Mouse (Mus musculus) kidney, embryonic 14.5 days (tissue): ENCODE measurements around the gene Large1. TPM values are rescaled to one million over a fixed set of nuclear protein-coding genes. Genes with fewer than 3 reads are reported as not detected.
"Not testable (repeated sequence)": the region's sequence is repeated elsewhere in the genome, so short reads cannot be mapped to it uniquely, and the experiment has no call there.

Source experiments
- ATAC-seq: fragments of 200-750 bp; cut with Nextera tagmentation; 2 replicates; pipeline ENCODE4 v1.8.0; 2017; ENCODE audit warnings: moderate number of reproducible peaks, mild to moderate bottlenecking, moderate TSS enrichment, moderate library complexity; ENCODE audit not compliant: low FRiP score, low TSS enrichment
- H3K27ac ChIP-seq: fragments of 300-500 bp; sonication (generic); 2 replicates; pipeline ENCODE4 v1.5.1; 2014; ENCODE audit warnings: low read depth, mild to moderate bottlenecking, low read length, moderate library complexity, mixed read lengths
- H3K27me3 ChIP-seq: fragments of 300-500 bp; sonication (generic); 2 replicates; pipeline ENCODE4 v1.6.1; 2014; ENCODE audit warnings: mild to moderate bottlenecking, low read length; ENCODE audit not compliant: control insufficient read depth, insufficient read depth
- H3K36me3 ChIP-seq: fragments of 300-500 bp; sonication (generic); 2 replicates; pipeline ENCODE4 v1.6.1; 2014; ENCODE audit warnings: low read length, mixed read lengths; ENCODE audit not compliant: control insufficient read depth, insufficient read depth
- H3K4me1 ChIP-seq: fragments of 300-500 bp; sonication (generic); 2 replicates; pipeline ENCODE4 v1.6.1; 2014; ENCODE audit warnings: low read length, mixed read lengths; ENCODE audit not compliant: control insufficient read depth, insufficient read depth
- H3K4me2 ChIP-seq: fragments of 300-500 bp; sonication (generic); replicated peaks from 2 replicates; pipeline ENCODE4 v1.6.1; 2014; ENCODE audit warnings: low read depth, mild to moderate bottlenecking, low read length
- H3K4me3 ChIP-seq: fragments of 300-500 bp; sonication (generic); 2 replicates; pipeline ENCODE4 v1.5.1; 2014; ENCODE audit warnings: mild to moderate bottlenecking, low read length
- H3K9ac ChIP-seq: fragments of 300-500 bp; sonication (generic); 2 replicates; pipeline ENCODE4 v1.6.1; 2014; ENCODE audit warnings: low read depth, mild to moderate bottlenecking, low read length, moderate library complexity
- H3K9me3 ChIP-seq: fragments of 300-500 bp; sonication (generic); 2 replicates; pipeline ENCODE4 v1.6.1; 2016; ENCODE audit warnings: low read length; ENCODE audit not compliant: control insufficient read depth
- WGBS: fragments of 180-500 bp; shearing (Covaris S2); extraction: QIAGEN DNeasy Blood & Tissue Kit; methylation state at CpG from one replicate; pipeline ENCODE4 v1.1.7; 2014; 5-methylcytosine and 5-hydroxymethylcytosine counted together
- polyA plus RNA-seq: library from polyadenylated mRNA; unstranded; fragments of >200 nt; fragmentation: Nextera tagmentation; extraction: Ambion mirVana; gene quantifications from 2 replicates; pipeline ENCODE4 v1.2.1, GENCODE M21; 2014

Gene Large1
- polyA plus RNA-seq, 1 experiment from 2014 or later, result 10.4 TPM

DNA sequence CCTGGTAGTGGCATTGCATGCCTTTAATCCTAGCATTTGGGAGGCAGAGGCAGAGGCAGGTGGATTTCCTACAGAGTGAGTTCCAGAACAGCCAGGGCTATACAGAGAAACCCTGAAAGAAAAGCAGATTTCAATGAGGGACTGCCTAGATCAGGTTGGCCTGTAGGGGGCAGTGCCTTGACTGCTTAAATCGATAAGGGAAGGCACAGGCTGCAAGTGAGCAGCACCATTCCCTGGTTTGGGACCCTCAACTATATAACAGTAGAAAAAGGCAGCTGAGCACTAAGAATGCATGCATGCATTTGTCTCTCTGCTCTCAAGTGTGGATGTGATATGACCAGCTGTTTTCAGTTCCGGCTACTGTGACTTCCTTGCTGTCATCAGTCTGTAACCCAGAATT lies 349.5 kb downstream of the Large1 start:
- Histone ChIP-seq H3K9ac (no peak overlapping the region), H3K36me3 (no peaks in the 10 kb centered on the region), H3K27ac (no peak overlapping the region), H3K4me2 (no peak overlapping the region), H3K4me3 (no peak overlapping the region), H3K27me3 (no peaks in the 10 kb centered on the region), H3K9me3 (no peaks in the 10 kb centered on the region), H3K4me1 (no peaks in the 10 kb centered on the region)
- WGBS, result 61% methylated on average over 2 of the region's 2 CpGs
- 0 out of 2 replicates have a peak, but pooled peaks have one; percentile 20 for ATAC-seq

DNA sequence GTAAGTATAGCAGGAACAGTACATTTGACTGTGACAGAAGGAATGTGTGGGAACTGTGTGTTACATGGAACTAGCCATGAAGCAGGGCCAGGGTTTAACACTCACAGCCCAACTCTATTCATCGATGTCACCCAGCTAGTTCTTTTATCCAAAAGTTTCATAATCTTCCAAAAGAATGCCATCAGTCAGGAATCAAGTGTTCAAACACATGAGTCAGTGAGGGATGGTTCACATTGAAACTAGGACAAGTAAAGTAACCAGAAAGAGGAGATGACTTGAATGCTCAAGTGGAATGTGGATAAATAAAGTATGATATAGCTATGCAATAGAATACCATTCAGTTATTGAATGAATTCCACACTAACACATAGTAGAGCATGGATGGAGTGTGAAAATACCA lies 359.5 kb downstream of the Large1 start:
- Histone ChIP-seq H3K9me3 (no peaks in the 10 kb centered on the region), H3K4me2 (no peak overlapping the region), H3K4me3 (no peak overlapping the region), H3K9ac (no peak overlapping the region), H3K27ac (no peak overlapping the region), H3K36me3 (no peaks in the 10 kb centered on the region), H3K4me1 (no peaks in the 10 kb centered on the region), H3K27me3 (no peaks in the 10 kb centered on the region)
- ATAC-seq, result no peak
- WGBS, result 93% methylated on average over 1 of the region's 1 CpGs

DNA sequence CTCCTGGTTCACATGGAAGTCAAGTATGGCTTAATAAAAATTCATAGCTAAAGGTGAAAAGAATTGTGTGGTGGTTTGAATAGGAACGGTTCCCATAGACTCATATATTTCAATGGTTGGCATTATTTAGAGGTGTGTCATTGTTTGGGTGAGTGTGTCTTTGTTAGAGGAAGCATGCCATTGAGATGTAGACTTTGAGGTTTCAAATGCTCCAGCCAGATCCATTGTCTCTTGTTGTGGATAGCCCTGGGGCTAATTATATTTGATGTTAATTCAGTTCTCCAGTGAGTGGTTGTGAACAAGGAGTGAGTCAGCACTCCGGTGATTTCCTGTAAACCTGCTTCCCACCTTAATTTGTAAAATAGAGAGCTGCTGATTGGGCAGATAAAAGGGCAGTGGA lies 362.9 kb downstream of the Large1 start:
- ATAC-seq, result no peak
- Histone ChIP-seq H3K4me1 (no peaks in the 10 kb centered on the region), H3K36me3 (no peaks in the 10 kb centered on the region), H3K9me3 (no peaks in the 10 kb centered on the region), H3K4me3 (no peak overlapping the region), H3K4me2 (no peak overlapping the region), H3K27ac (no peak overlapping the region), H3K9ac (no peak overlapping the region), H3K27me3 (no peaks in the 10 kb centered on the region)
- 78% methylated on average over 2 of the region's 2 CpGs for whole genome bisulfite sequencing

DNA sequence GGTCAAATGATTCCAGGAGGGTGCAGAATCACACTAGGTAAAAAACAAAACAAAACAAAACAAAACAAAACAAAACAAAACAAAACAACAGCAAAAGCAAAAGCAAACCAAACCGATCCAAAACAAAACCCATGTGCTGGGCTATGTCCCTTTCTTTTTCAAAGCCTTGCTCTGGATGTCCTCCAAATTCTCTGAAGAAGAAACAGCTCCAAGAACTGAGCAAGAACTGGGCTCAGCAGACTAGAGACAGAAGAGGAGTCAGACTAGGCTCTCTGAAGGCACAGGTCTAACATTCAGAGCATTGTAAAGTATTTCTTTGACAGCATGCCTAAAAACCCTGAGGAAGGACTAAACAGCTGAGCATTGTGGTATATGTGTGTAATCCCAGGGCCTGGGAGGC lies 370.5 kb downstream of the Large1 start:
- 89% methylated on average over 1 of the region's 1 CpGs for WGBS
- no peak for ATAC-seq
- no peaks in the 10 kb centered on the region for H3K4me1 ChIP-seq
- no peaks in the 10 kb centered on the region for H3K9me3 ChIP-seq
- no peak overlapping the region for H3K9ac ChIP-seq
- no peaks in the 10 kb centered on the region for H3K27me3 ChIP-seq
- no peak overlapping the region for H3K4me3 ChIP-seq
- no peak overlapping the region for H3K4me2 ChIP-seq
- H3K27ac ChIP-seq, result no peak overlapping the region
- no peaks in the 10 kb centered on the region for H3K36me3 ChIP-seq

DNA sequence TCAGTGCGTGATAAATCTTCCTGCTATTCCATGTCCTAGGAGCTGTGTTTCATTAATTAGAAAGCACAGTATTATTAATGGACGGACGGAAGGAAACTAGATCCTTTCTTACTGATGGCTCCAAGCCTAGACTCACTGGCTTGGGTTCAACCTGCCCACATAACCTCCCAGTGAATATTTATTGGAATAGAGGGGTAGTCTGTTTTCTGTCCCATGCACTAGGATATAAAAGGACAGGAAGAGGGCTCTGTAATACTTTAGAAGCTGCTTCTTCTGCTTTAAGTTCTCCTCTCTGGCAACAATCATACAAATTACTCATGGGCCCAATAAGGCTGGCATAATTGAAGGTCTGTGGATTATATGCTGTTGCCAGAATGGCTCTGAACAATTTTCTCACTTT lies 398.3 kb downstream of the Large1 start:
- H3K9ac ChIP-seq, result no peak overlapping the region
- H3K4me1 ChIP-seq, result no peaks in the 10 kb centered on the region
- H3K4me3 ChIP-seq, result no peak overlapping the region
- H3K27me3 ChIP-seq, result no peaks in the 10 kb centered on the region
- 64% methylated on average over 3 of the region's 3 CpGs for WGBS
- no peak for ATAC-seq
- no peak overlapping the region for H3K27ac ChIP-seq
- no peak overlapping the region for H3K4me2 ChIP-seq
- H3K9me3 ChIP-seq, result no peaks in the 10 kb centered on the region
- no peaks in the 10 kb centered on the region for H3K36me3 ChIP-seq

DNA sequence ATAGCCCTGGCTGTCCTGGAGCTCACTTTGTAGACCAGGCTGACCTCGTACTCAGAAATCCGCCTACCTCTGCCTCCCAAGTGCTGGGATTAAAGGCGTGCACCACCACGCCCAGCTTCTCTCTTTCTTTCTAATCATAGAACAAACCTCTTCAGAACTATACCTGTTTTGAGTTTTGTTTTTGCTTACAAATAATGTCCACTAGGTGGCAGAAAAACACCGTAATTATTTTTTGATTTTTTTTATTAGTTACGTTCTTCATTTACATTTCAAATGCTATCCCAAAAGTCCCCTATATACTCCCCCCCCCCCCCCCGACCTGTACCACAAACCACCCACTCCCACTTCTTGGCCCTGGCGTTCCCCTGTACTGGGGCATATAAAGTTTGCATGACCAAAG lies 411.9 kb downstream of the Large1 start:
- 78% methylated on average over 8 of the region's 8 CpGs for WGBS
- not testable (repeated sequence) for H3K27ac ChIP-seq, H3K4me1 ChIP-seq, H3K27me3 ChIP-seq, H3K36me3 ChIP-seq, H3K9me3 ChIP-seq, H3K4me3 ChIP-seq, H3K4me2 ChIP-seq, ATAC-seq, H3K9ac ChIP-seq

DNA sequence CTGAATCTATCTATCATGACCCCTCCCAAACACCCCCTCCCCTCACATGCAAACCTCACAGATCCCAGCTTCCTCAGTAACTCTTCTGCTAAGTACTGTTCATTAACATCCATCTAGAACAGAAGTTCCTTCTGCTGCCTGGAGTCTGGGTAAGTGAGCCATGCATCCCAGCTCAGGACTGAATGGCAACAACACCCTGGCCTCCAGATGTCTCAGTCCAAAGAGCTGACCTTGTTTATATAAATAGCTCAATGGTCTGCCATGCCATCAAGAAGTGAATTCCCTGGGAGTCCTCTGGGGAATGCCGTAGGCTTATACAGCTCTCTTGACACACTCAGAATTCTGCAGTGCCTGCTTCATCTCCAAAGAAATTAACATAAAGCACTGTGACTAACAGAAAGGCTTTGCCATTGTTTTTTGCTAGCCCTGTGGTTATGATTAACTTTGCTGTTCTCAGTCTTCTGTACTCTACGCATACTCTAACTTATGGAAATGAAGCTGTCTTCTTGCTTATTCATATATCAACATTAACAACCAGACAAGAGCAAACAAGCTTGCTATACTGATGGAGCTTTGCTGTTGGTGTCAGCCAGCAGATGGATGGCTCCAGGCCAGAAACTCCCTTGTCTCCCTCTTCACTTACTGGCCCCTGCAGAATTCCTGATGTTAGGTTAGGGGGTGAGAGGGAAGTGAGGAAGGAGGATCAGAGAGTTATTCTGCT lies 434.0 kb downstream of the Large1 start:
- Histone ChIP-seq H3K4me1 (peaks cover 5% of the 10 kb centered on the region; the same call in 1 of the 2 replicates), H3K9ac (no peak overlapping the region), H3K4me2 (no peak overlapping the region), H3K36me3 (no peaks in the 10 kb centered on the region), H3K27me3 (no peaks in the 10 kb centered on the region), H3K27ac (no peak overlapping the region), H3K4me3 (no peak overlapping the region), H3K9me3 (no peaks in the 10 kb centered on the region)
- peak; percentile 35; the same call in 1 of the 2 replicates for ATAC-seq
- WGBS, result 59% methylated on average over 2 of the region's 2 CpGs

DNA sequence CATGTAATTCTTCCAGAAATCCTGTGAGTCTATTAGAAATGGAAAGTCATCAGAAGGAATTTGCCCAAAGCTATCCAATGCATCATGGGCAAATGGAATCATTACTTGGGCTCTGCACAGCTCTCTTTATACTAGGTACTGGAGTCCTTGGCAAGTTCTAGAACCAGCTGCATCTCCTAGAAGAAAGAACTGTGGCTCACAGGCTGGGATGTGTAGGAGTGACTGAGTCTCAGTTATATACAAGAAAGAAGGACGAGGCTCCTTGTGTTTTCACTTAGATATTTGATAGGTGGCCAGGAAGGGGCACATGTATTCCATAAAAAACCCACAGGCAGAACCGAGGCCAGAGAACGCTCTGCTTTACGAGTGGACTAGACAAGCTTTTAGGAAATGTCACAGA lies 447.8 kb downstream of the Large1 start:
- no peak for ATAC-seq
- H3K4me2 ChIP-seq, result no peak overlapping the region
- no peak overlapping the region for H3K27ac ChIP-seq
- H3K36me3 ChIP-seq, result no peaks in the 10 kb centered on the region
- H3K9ac ChIP-seq, result no peak overlapping the region
- no peaks in the 10 kb centered on the region for H3K4me1 ChIP-seq
- H3K27me3 ChIP-seq, result no peaks in the 10 kb centered on the region
- H3K4me3 ChIP-seq, result no peak overlapping the region
- 53% methylated on average over 4 of the region's 4 CpGs for WGBS
- no peaks in the 10 kb centered on the region for H3K9me3 ChIP-seq

DNA sequence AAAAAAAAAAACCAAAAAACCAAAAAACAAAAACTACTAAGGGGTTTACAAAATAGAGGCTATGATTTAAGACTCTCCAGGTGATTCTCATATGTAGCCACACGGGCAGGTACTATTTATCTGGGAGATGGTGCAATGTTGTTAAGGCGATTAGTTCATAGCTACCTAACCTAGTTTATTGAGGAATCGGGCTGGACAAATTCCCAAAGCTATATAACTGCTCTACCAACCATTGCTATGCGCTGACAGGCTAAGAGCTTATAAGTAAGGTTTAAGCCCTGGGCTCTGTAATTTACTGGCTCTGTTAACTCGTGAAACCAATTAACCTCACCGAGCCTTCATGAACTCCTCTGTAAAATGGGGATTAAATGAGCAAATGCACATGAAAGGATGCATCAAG lies 451.7 kb downstream of the Large1 start:
- WGBS, result 85% methylated on average over 6 of the region's 6 CpGs

More for the DNA sequence above, 451.7 kb downstream of the Large1 start:
- no peaks in the 10 kb centered on the region for H3K27me3 ChIP-seq
- H3K36me3 ChIP-seq, result no peaks in the 10 kb centered on the region
- no peaks in the 10 kb centered on the region for H3K4me1 ChIP-seq
- no peak for ATAC-seq
- no peak overlapping the region for H3K27ac ChIP-seq
- H3K4me3 ChIP-seq, result no peak overlapping the region
- H3K9ac ChIP-seq, result no peak overlapping the region
- no peaks in the 10 kb centered on the region for H3K9me3 ChIP-seq
- H3K4me2 ChIP-seq, result no peak overlapping the region
